Comparison of ENCODE assay signal across 19 mouse cellular contexts in the genomic region with DNA sequence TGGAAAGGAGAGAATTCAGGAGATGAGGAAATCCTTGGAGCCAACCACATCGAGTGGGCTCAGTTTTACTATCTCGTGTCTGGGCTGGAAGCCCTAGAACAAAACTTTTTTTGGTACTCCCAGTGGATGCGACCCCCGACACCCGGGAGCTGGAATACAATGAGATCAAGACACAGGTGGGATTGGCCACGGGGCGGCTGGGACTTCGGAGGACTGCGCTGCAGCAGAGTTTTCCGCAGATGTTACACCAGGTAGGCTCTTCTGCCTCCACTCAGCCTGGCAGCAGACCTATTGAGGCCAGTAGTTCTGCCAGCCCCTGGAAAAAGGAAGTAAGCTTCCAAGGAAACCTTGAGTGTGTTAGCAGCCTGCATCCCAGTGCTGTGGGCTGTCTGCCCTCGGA. TPM values are rescaled to one million over a fixed set of nuclear protein-coding genes. Genes with fewer than 3 reads are reported as not detected.
"Had no signal": no experiment of that assay in that cellular context is flagged by ENCODE, and none has a peak within 500 bp of the region (broad histone marks: within the 10 kb centered on the region; RNA-seq: fewer than 3 reads in every experiment).

No protein-coding gene starts in this region.

- H3K4me2 ChIP-seq: lung, embryonic 15.5 days; midbrain, embryonic 11.5 days; midbrain, embryonic 13.5 days; neural tube, embryonic 12.5 days; stomach, embryonic 15.5 days had no signal

- H3K9ac ChIP-seq: liver, embryonic 15.5 days; liver, postnatal 0 days; lung, embryonic 15.5 days; midbrain, embryonic 13.5 days; neural tube, embryonic 12.5 days; stomach, embryonic 15.5 days had no signal

- H3K27ac ChIP-seq: liver, embryonic 15.5 days; lung, embryonic 15.5 days; macrophage; midbrain, embryonic 13.5 days; neural tube, embryonic 12.5 days; stomach, embryonic 15.5 days; stomach, postnatal 0 days had no signal

- H3K4me3 ChIP-seq: liver, embryonic 15.5 days; lung, embryonic 15.5 days; megakaryocyte, embryonic 14.5 days; midbrain, embryonic 13.5 days; neural tube, embryonic 12.5 days; stomach, embryonic 15.5 days had no signal

- H3K9me3 ChIP-seq: liver, embryonic 15.5 days; lung, embryonic 15.5 days; megakaryocyte, embryonic 14.5 days; midbrain, embryonic 13.5 days; neural tube, embryonic 12.5 days; stomach, embryonic 15.5 days had no signal

- H3K27me3 ChIP-seq: liver, embryonic 15.5 days; lung, embryonic 15.5 days; megakaryocyte, embryonic 14.5 days; midbrain, embryonic 13.5 days; neural tube, embryonic 12.5 days; stomach, embryonic 15.5 days had no signal

- ATAC-seq: liver, postnatal 0 days; lung, postnatal 0 days; midbrain, embryonic 13.5 days; midbrain, embryonic 16.5 days had no signal

- DNase-seq: liver, postnatal 0 days; lung, adult 2 months; lung, postnatal 14 days; lung, postnatal 36 days; right cerebral cortex, postnatal 14 days; thymus, adult 2 months; thymus, postnatal 25 days; thymus, postnatal 4 days had no signal

RNA-seq across cellular contexts. Expression of gene A730061H03Rik, which starts 3.0 kb away (rescaled TPM):
- polyA plus RNA-seq: macrophage; neural tube, embryonic 12.5 days had no signal

RNA-seq across cellular contexts. Expression of gene Fitm1, which starts 12.2 kb away (rescaled TPM):
- polyA plus RNA-seq: macrophage; midbrain, embryonic 11.5 days; midbrain, embryonic 13.5 days; midbrain, embryonic 16.5 days had no signal
